Mouse (Mus musculus): Measurements from ENCODE around the gene Cul7.
A peak's percentile ranks its signal among the peaks of the same experiment; 100 is the strongest.

Gene Cul7

GRCm38 (mm10) chr17:46650232-46651031, at the start of gene Cul7:
Gene Cul7, plus strand, starts transcription at chr17:46650337.
- peak; percentile 90 for DNase-seq

DNA sequence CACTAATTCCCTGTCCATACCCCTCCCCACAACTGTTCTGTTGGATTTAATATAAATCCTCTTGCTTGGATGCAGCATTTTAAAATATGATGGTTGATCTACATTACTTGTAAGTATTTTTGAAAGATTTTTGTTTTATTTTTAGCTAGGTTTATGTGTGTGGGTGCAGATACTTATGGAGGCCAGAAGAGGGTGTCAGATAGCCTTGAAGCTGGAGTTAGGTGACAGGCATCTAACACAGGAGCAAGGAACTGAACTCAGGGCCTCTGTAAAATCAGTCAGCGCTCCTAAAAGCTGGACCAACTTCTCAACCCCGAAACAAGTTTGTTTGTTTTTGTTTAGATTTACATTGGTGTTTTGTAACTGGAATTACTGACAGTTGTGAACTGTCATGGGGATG, 49.6 kb upstream of the Cul7 start:
- no peak for DNase-seq

GRCm38 (mm10) chr17:46602212-46602611, 47.9 kb upstream of the Cul7 start:
- no peak for DNase-seq

DNA sequence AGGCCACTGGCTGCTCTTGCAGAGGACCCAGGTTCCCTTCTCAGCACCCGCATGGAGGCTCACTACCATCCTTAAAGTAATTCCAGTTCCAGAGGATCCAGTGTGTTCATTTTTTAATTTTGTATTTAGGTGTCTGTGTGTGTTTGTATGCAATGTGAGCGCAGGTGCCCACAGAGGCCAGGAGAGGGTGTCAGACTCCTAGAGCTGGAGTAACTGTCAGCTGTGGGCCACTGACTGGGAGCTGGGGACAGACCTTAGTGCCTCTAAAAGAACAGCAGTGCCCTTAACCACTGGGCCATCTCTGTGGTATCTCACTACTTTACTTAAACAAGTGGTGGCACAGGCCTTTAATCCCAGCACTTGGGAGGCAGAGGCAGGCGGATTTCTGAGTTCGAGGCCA, 46.9 kb upstream of the Cul7 start:
- no peak for DNase-seq

- DNase-seq = no peak
Observed at GRCm38 (mm10) chr17:46605126-46605525, 45.0 kb upstream of the Cul7 start.

- DNase-seq = no peak
Observed at GRCm38 (mm10) chr17:46605987-46606386, 44.1 kb upstream of the Cul7 start.

GRCm38 (mm10) chr17:46609721-46610514, 40.2 kb upstream of the Cul7 start:
- no peak for DNase-seq

DNA sequence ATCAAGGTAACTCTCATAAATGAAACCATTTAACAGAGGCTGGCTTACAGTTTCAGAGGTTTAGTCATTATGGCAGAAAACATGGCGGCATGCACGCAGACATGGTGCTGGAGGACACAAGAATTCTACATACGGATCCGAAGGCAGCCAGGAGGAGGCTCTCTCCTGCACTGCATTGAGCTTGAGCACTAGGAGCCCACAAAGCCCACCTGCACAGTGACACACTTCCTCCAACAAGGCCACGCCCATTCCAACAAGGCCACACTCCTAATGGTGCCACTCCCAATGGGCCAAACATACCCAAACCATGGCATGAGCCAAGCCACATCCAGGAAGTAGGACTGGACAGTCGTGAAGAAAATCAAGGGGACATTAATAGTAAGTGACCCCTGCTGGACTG, 38.8 kb upstream of the Cul7 start:
- DNase-seq = no peak

GRCm38 (mm10) chr17:46612189-46612588, 37.9 kb upstream of the Cul7 start:
- DNase-seq = no peak

DNA sequence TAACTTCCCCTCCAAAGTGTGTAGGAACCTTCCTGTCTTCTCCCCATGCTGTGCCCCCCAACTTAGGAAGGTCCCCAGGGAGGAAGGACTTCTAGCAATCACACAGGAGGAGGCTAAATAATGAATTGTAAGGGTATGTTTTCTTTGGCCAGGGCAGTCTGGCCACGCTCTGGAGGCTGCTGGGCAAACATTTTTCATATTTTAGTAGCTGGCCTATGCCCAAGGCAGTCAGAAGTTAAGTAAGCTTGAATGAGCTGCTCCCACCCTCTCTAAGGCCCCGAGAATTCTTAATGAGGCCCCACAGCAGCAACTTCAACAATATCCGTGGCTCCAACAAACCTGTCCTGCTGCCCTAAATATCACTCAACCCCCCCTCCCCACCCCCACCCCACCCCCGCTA, 37.3 kb upstream of the Cul7 start:
- no peak for DNase-seq

- DNase-seq = no peak
Observed at GRCm38 (mm10) chr17:46613229-46613628, 36.9 kb upstream of the Cul7 start.

DNA sequence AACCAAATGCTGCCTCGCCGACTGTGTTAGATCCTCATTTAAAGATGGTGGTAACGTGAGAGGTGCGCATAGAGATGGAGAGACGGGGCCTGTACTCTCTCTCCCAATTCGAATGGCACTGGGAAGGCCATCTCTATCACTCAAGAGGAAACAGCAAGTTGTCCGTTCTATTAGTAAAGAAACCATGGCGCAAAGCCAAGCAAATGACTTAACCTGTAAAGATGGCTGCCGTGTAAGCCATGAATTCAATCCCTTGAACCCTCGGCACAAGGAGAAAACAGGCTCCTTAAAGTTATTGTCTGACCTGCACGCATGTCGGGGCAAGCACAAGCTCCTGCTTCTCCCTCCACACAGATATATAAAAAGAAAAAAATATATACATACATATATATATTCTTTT, 32.3 kb upstream of the Cul7 start:
- DNase-seq = no peak

DNA sequence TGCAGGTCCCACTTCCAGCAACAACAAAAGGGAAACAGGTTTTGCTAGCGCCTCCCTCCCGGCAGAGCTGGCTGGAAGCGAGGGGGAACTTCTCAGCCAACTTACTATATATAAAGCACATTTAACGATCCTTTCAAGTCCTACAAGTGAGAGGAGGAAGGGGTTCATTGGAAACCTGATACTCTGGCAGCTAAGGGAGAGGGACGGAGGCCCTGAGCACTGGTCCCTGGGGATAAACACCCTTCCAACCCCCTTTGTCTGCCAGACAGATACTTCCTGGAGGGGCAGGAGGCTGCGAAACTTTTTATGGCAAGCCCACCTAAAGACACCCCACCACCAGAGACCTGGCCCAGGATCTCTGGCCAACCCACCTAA, 31.8 kb upstream of the Cul7 start:
- DNase-seq = no peak

GRCm38 (mm10) chr17:46618769-46619682, 31.1 kb upstream of the Cul7 start:
- no peak for DNase-seq

GRCm38 (mm10) chr17:46619683-46620357, 30.3 kb upstream of the Cul7 start:
- no peak for DNase-seq

GRCm38 (mm10) chr17:46621324-46621723, 28.8 kb upstream of the Cul7 start:
- DNase-seq = no peak

GRCm38 (mm10) chr17:46622269-46622668, 27.9 kb upstream of the Cul7 start:
- DNase-seq = no peak

GRCm38 (mm10) chr17:46623819-46624557, 26.1 kb upstream of the Cul7 start:
- DNase-seq = no peak

DNA sequence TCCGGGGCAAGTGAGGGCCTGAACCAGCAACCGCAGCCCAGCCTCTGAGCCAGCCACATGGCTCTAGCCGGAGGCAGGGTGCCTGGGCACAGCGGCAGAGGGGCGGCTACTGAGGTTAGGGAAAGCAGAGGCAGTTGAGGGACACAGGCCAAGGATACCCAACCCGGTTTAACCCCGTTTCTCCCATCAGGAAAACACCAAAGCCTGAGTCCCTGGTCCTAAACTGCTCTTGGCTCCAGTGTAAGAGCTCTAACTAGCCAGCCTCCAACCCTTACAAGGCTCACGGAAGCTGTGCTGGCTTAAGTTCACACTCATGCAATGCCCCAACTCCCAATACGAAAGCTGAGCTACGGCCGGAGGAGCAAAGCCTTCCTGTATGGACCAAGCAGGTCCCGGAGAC, 25.5 kb upstream of the Cul7 start:
- no peak for DNase-seq

DNA sequence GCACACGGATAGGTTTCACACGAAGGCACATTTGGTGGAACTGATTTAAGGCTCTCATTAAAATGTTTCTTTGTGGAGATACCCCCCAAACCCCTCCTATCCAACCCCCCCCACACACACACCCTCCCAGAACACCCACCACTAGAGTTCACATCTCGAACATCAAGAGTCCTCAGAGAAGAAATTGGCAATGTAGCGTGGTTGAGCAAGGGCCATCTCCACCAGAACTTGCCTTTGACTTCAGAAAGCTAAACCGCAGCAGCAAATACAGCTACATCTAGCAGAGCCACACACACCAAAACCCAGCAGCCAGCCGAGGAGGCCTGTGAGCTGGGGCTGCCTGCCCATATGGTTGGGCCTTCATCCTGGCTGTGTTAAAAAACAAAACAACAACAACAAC, 22.7 kb upstream of the Cul7 start:
- DNase-seq = no peak

- no peak for DNase-seq
Observed at GRCm38 (mm10) chr17:46628471-46628790, 21.7 kb upstream of the Cul7 start.
